Mouse (Mus musculus) embryonic facial prominence, embryonic 15.5 days (tissue): Measurements from ENCODE around the gene Ptprb. TPM values are rescaled to one million over a fixed set of nuclear protein-coding genes. Genes with fewer than 3 reads are reported as not detected.
A peak's percentile ranks its signal among the peaks of the same experiment; 100 is the strongest.

Experiments
- ATAC-seq: fragments of 200-750 bp; cut with Nextera tagmentation; 2 replicates; pipeline ENCODE4 v1.8.0; 2017; ENCODE audit warnings: low read depth, moderate TSS enrichment; ENCODE audit not compliant: insufficient number of reproducible peaks, low FRiP score, low TSS enrichment
- H3K27ac ChIP-seq: fragments of 300-500 bp; sonication (generic); replicated peaks from 2 replicates; pipeline ENCODE4 v1.5.1; 2015; ENCODE audit warnings: mild to moderate bottlenecking, inconsistent platforms
- H3K27me3 ChIP-seq: fragments of 300-500 bp; sonication (generic); 2 replicates; pipeline ENCODE4 v1.6.1; 2015; ENCODE audit warnings: inconsistent platforms
- H3K36me3 ChIP-seq: fragments of 300-500 bp; sonication (generic); 2 replicates; pipeline ENCODE4 v1.6.1; 2015; ENCODE audit warnings: mild to moderate bottlenecking, inconsistent platforms
- H3K4me1 ChIP-seq: fragments of 300-500 bp; sonication (generic); 2 replicates; pipeline ENCODE4 v1.6.1; 2015; ENCODE audit warnings: inconsistent platforms
- H3K4me2 ChIP-seq: fragments of 300-500 bp; sonication (generic); replicated peaks from 2 replicates; pipeline ENCODE4 v1.6.1; 2015; ENCODE audit warnings: mild to moderate bottlenecking, inconsistent platforms
- H3K4me3 ChIP-seq: fragments of 300-500 bp; sonication (generic); replicated peaks from 2 replicates; pipeline ENCODE4 v1.5.1; 2015; ENCODE audit warnings: mild to moderate bottlenecking, inconsistent platforms
- H3K9ac ChIP-seq: fragments of 300-500 bp; sonication (generic); 2 replicates; pipeline ENCODE4 v1.6.1; 2015; ENCODE audit warnings: inconsistent platforms
- H3K9me3 ChIP-seq: fragments of 300-500 bp; sonication (generic); replicated peaks from 2 replicates; pipeline ENCODE4 v1.6.1; 2016; ENCODE audit warnings: inconsistent platforms
- WGBS: fragments of 180-500 bp; shearing (Covaris S2); methylation state at CpG from one replicate; pipeline ENCODE4 v1.1.7; 2015; 5-methylcytosine and 5-hydroxymethylcytosine counted together
- polyA plus RNA-seq: library from polyadenylated mRNA; unstranded; fragments of >200 nt; fragmentation: Nextera tagmentation; extraction: Ambion mirVana; gene quantifications from 2 replicates; pipeline ENCODE4 v1.2.1, GENCODE M21; 2015

Gene Ptprb
- polyA plus RNA-seq, 1 experiment from 2014 or later, result 2.9 TPM

DNA sequence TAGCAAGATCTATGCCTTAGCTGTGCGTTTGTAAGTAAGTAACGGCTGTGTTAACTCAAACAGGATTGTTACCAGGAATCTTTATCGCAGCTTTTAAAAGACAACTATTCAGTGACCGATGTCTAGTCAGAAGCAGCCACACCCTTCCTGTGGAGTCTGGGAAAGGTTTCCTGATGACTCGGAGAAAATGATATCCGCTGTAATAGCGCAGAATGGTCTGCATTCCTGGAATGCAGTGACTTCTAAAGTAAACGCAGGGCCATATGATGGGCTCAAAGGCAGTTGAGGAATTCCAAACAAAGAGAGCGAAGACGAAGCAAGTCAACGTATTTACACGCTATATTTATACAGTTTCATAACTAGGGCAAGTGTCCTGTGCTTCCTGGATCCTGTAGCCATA lies 22.5 kb downstream of the Ptprb start:
- ATAC-seq, result no peak
- 50% methylated on average over 12 of the region's 12 CpGs for WGBS
- Histone ChIP-seq H3K9ac (no peak overlapping the region), H3K27ac (no peak overlapping the region), H3K36me3 (no peaks in the 10 kb centered on the region), H3K27me3 (peaks cover 27% of the 10 kb centered on the region), H3K4me2 (no peak overlapping the region), H3K4me3 (no peak overlapping the region), H3K4me1 (peaks cover 9% of the 10 kb centered on the region), H3K9me3 (no peaks in the 10 kb centered on the region)

DNA sequence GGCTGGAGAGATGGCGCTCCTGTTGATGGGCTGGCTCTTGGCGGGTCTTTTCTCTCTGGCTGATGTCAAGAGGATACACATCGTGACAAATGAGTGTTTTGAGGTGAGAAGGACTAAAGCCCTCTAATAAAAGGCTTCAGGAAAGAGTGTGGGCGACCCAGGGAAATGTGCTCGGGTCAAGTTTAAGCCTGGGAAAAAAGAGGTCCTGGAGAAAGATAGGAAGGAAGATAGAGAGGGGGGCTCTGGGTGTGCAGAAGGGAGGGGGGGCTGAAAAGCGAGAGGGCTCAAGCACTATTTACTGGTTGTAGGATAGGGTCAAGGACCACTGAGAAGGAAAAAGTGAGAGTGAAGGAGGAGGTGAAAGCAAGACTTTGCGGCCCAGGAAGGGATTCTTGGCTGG lies 25.5 kb downstream of the Ptprb start:
- Histone ChIP-seq H3K27ac (no peak overlapping the region), H3K9me3 (no peaks in the 10 kb centered on the region), H3K9ac (no peak overlapping the region), H3K4me2 (peak overlapping the region; percentile 90), H3K36me3 (no peaks in the 10 kb centered on the region), H3K4me3 (peak overlapping the region; percentile 45), H3K27me3 (peaks cover 35% of the 10 kb centered on the region), H3K4me1 (peaks cover 9% of the 10 kb centered on the region)
- WGBS, result 19% methylated on average over 7 of the region's 7 CpGs
- ATAC-seq, result no peak

DNA sequence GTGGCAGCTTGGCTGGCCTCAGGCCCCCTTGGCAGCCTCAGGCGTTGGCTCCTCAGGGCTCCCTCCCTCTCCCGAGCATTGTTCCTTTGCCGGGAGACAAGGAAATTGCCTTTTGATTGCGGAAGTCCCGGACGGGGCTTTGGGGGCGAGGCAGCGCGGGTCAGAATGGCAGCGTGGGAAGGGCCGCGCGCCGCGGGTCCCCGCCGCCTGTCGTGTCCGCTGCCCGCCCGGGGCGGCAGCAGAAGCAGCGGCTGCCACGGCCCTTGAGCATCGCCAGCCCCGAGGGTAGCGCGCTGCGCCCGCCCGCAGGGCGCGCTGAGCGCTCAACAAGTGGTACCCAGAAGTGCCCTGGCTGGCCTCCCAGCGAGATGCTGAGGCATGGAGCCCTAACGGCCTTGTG lies 25.9 kb downstream of the Ptprb start:
- Histone ChIP-seq H3K36me3 (no peaks in the 10 kb centered on the region), H3K27ac (no peak overlapping the region), H3K4me1 (peaks cover 9% of the 10 kb centered on the region), H3K9ac (peak overlapping the region; percentile 39; the same call in 1 of the 2 replicates), H3K4me3 (peak overlapping the region; percentile 45), H3K4me2 (peak overlapping the region; percentile 90), H3K27me3 (peaks cover 35% of the 10 kb centered on the region), H3K9me3 (no peaks in the 10 kb centered on the region)
- WGBS, result under 1% methylated on average over 34 of the region's 36 CpGs
- no peak for ATAC-seq

DNA sequence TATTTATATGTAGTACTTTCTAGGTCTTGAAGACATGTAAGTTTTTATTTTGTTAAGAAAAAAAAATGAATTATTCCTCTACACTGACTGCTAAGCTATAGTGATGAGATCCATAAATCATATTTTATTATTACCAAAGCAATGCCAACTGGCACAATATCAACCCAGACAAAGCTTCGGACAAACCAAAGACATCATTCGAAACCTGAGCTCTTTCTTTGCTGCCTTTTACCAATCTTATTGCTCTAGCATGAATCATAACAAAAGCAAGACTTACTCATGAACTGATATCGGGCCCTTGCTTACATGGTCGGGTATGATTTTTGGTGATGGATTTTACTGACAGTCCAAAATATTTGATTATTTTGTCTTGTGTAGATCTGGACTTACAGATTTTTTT lies 29.0 kb downstream of the Ptprb start:
- no peaks in the 10 kb centered on the region for H3K9me3 ChIP-seq
- no peak overlapping the region for H3K9ac ChIP-seq
- H3K27me3 ChIP-seq, result peaks cover 33% of the 10 kb centered on the region
- H3K4me2 ChIP-seq, result no peak overlapping the region
- H3K4me1 ChIP-seq, result peaks cover 9% of the 10 kb centered on the region
- H3K36me3 ChIP-seq, result no peaks in the 10 kb centered on the region
- ATAC-seq, result no peak
- H3K27ac ChIP-seq, result no peak overlapping the region
- H3K4me3 ChIP-seq, result no peak overlapping the region
- WGBS, result 85% methylated on average over 4 of the region's 4 CpGs

DNA sequence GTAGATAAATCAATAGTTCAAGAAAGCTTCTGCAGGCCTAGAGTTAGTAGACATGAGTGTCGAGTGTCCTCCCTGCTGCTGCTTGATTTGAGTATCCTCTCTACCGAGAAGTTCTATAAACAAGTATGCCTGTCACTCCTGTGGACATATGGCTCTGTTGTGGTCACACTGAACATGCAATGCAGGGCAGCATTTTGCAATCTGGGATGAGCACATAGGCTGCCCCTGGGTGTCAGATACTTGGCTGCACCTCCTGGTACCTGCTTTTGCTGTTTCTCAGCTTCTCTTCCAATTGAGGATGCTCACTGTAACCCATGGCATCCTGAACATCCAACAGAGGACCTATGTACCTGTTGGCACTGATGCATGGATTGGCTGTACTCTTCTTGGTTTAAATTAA lies 34.1 kb downstream of the Ptprb start:
- ATAC-seq, result no peak
- Histone ChIP-seq H3K4me1 (no peaks in the 10 kb centered on the region), H3K9ac (no peak overlapping the region), H3K27me3 (no peaks in the 10 kb centered on the region), H3K27ac (no peak overlapping the region), H3K4me2 (no peak overlapping the region), H3K36me3 (no peaks in the 10 kb centered on the region), H3K4me3 (no peak overlapping the region), H3K9me3 (no peaks in the 10 kb centered on the region)
- 75% methylated on average over 2 of the region's 2 CpGs for WGBS

DNA sequence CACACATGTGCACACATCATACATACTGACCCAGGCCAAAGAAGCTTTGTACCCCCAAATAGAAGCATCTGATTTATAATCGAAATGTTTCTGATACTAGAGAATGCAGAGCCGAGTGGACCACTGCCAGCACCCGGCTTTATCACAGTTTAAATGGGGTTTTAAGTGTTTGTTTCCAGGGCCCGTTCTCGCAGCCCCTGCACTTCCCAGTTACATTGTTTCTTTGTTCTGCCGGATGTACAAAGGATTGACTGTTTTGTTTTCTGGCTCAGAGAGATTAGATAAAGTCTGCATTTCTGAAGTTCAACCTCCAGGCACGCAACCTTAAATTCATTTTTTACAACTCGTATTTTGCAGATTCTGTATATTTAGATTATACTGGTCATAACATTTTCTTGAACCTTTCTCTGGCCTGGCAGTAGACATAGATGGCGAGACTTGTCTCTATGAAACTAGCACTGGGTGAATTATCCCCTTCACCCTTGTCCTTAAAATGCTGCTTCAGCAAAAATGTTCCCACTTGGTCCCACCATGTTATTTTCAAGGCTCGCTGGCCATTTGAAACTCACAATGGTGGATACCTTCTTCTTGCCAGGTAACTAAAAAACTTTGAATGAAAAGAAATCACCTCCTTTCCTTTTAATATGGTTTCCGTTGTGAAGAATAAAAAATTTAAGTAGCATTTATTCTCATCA lies 35.3 kb downstream of the Ptprb start:
- WGBS, result 52% methylated on average over 11 of the region's 11 CpGs
- ATAC-seq, result no peak
- Histone ChIP-seq H3K4me1 (no peaks in the 10 kb centered on the region), H3K27me3 (no peaks in the 10 kb centered on the region), H3K4me2 (no peak overlapping the region), H3K9me3 (no peaks in the 10 kb centered on the region), H3K9ac (no peak overlapping the region), H3K4me3 (no peak overlapping the region), H3K27ac (no peak overlapping the region), H3K36me3 (no peaks in the 10 kb centered on the region)

DNA sequence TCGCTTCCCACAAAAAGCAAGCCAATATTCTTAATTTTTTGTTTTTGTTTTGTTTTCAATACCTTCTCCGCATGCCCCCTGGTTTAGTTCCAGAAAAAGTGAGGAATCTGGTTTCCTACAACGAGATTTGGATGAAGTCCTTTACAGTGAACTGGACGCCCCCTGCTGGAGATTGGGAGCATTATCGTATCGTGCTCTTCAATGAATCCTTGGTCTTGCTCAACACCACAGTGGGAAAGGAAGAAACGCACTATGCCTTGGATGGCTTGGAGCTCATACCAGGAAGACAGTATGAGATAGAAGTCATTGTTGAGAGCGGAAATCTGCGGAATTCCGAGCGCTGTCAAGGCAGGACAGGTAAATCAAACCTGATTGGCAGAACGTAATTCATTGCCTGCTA lies 43.9 kb downstream of the Ptprb start:
- no peak for ATAC-seq
- no peaks in the 10 kb centered on the region for H3K4me1 ChIP-seq

DNA sequence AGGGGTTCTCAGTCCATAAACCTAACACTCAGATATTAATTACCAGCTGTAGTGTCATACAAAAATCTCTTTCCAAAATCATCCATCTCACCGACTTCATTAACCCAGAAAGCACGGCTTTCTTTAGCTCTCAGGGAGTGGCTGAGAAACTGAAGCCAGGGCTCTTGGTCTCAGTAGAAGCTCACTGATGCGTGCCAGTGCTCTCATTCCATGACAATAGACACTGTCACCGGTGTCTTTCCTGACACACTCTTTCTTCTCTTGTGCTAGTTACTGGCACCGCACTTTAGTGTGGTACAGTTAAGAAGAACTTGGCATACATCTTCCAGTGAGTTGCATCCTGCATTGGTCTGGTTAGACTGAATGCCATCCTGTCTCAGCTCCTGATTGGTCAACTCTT lies 53.8 kb downstream of the Ptprb start:
- H3K27ac ChIP-seq, result no peak overlapping the region
- H3K4me1 ChIP-seq, result peaks cover 13% of the 10 kb centered on the region
- no peak overlapping the region for H3K9ac ChIP-seq
- H3K4me2 ChIP-seq, result no peak overlapping the region
- H3K36me3 ChIP-seq, result no peaks in the 10 kb centered on the region
- no peak for ATAC-seq
- no peak overlapping the region for H3K4me3 ChIP-seq
- whole genome bisulfite sequencing, result 62% methylated on average over 5 of the region's 5 CpGs
- no peaks in the 10 kb centered on the region for H3K9me3 ChIP-seq
- no peaks in the 10 kb centered on the region for H3K27me3 ChIP-seq

More for the DNA sequence above, 43.9 kb downstream of the Ptprb start:
- H3K27me3 ChIP-seq, result no peaks in the 10 kb centered on the region
- H3K36me3 ChIP-seq, result no peaks in the 10 kb centered on the region
- H3K4me2 ChIP-seq, result peak overlapping the region; percentile 41
- WGBS, result 19% methylated on average over 12 of the region's 12 CpGs
- H3K4me3 ChIP-seq, result peak overlapping the region; percentile 21
- H3K9me3 ChIP-seq, result no peaks in the 10 kb centered on the region
- H3K9ac ChIP-seq, result no peak overlapping the region
- no peak overlapping the region for H3K27ac ChIP-seq

DNA sequence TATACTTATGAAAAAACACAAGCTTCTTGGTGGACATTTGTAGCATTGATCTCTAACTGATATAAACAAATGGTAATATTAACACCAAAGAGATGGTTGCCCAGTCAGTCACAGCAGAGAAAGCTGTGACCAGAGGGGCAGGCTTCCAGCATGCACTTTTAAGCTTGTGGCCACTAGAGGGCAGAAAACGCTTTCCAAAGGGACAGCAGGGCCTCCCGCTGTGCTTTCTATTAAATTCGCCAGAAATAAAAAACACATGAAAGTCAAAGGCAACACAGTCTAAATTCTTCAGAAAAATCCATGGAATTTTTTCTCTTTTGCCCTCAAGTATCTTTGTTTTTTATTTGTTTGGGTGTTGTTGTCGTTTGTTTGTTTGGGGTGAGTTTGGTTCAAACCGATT lies 55.1 kb downstream of the Ptprb start:
- 7% methylated on average over 5 of the region's 5 CpGs for WGBS
- peak overlapping the region; percentile 24 for H3K4me3 ChIP-seq
- H3K4me2 ChIP-seq, result peak overlapping the region; percentile 54
- H3K27ac ChIP-seq, result no peak overlapping the region
- H3K9ac ChIP-seq, result no peak overlapping the region
- no peaks in the 10 kb centered on the region for H3K36me3 ChIP-seq
- H3K9me3 ChIP-seq, result no peaks in the 10 kb centered on the region
- no peaks in the 10 kb centered on the region for H3K27me3 ChIP-seq
- H3K4me1 ChIP-seq, result peaks cover 15% of the 10 kb centered on the region
- ATAC-seq, result peak; percentile 70; the same call in 1 of the 2 replicates

DNA sequence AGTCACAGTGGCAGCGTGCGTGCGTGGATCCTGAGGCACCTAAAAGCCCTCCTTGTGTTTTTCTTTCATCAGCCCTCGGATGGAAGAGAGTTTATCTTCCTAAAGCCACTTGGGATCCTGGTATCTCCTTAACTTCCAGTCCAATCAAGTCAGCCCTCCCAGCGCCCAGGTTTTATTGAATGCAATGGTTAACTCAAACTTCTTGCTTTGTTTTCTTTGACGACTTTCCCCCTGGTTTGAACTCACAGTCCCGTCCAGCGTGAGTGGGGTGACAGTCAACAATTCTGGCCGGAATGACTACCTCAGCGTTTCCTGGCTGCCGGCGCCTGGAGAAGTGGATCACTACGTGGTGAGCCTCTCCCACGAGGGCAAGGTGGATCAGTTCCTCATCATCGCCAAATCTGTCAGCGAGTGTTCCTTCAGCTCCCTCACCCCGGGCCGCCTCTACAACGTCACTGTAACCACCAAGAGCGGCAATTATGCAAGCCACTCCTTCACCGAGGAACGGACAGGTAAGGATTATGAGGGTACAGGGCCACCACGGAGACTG lies 55.7 kb downstream of the Ptprb start:
- H3K36me3 ChIP-seq, result no peaks in the 10 kb centered on the region
- no peak overlapping the region for H3K9ac ChIP-seq
- 12% methylated on average over 23 of the region's 23 CpGs for WGBS

DNA sequence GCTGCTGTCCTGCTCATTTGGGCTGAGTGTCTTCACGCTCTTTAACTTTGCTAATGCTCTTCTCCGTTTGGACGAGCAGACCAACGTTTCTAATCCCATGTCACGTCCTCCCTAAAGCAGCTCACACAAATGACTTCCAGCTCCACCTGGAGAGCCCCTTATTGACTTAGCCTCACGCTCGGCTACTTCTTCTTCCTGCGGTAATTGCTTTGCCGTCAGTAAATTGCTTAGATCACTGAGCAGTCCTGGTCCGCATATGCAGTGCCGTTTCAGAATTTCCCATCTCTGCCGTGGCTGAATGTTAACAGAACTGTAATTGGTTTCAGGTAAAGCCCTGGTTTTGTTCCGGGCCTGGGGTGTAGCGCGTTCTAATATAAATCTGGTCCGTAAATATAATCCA lies 58.3 kb downstream of the Ptprb start:
- H3K27ac ChIP-seq, result no peak overlapping the region
- peaks cover 15% of the 10 kb centered on the region for H3K4me1 ChIP-seq
- no peak overlapping the region for H3K4me3 ChIP-seq
- WGBS, result 45% methylated on average over 16 of the region's 16 CpGs
- H3K9me3 ChIP-seq, result no peaks in the 10 kb centered on the region
- ATAC-seq, result no peak
- H3K4me2 ChIP-seq, result no peak overlapping the region
- H3K27me3 ChIP-seq, result no peaks in the 10 kb centered on the region
- no peak overlapping the region for H3K9ac ChIP-seq
- H3K36me3 ChIP-seq, result no peaks in the 10 kb centered on the region

More for the DNA sequence above, 55.7 kb downstream of the Ptprb start:
- H3K27ac ChIP-seq, result no peak overlapping the region
- no peaks in the 10 kb centered on the region for H3K27me3 ChIP-seq
- H3K4me1 ChIP-seq, result peaks cover 15% of the 10 kb centered on the region
- ATAC-seq, result no peak
- H3K4me3 ChIP-seq, result peak overlapping the region; percentile 24
- no peaks in the 10 kb centered on the region for H3K9me3 ChIP-seq
- H3K4me2 ChIP-seq, result peak overlapping the region; percentile 54

DNA sequence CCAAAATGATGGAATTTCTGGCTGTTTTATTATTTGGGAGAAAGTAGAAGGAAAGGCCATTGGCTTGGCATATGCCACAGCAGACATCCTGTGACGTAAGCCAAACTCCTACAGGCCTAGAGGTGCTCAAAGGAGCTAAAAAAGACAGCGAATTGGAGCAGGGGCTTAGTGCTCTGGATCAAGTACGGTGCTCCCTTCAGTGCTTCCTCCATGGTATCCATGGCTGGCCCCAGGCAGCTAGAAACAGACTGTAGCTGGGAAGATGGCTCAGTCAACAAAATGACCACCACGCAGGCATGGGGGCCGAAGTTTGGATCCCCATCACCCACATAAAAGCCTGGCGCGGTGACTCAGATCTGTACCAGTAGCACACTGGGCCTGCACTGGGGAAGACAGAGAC lies 58.8 kb downstream of the Ptprb start:
- Histone ChIP-seq H3K27me3 (no peaks in the 10 kb centered on the region), H3K36me3 (no peaks in the 10 kb centered on the region), H3K27ac (no peak overlapping the region), H3K9ac (no peak overlapping the region), H3K4me2 (no peak overlapping the region), H3K4me1 (peaks cover 15% of the 10 kb centered on the region), H3K4me3 (no peak overlapping the region), H3K9me3 (no peaks in the 10 kb centered on the region)
- WGBS, result 88% methylated on average over 7 of the region's 7 CpGs
- no peak for ATAC-seq
